Mouse (Mus musculus) kidney, embryonic 16.5 days (tissue): ENCODE results near the gene Rasal3. TPM values are rescaled to one million over a fixed set of nuclear protein-coding genes. Genes with fewer than 3 reads are reported as not detected.

Experiments used
- ATAC-seq: fragments of 200-750 bp; cut with Nextera tagmentation; 2 replicates; pipeline ENCODE4 v1.8.0; 2017; ENCODE audit warnings: moderate TSS enrichment; ENCODE audit not compliant: low FRiP score, low TSS enrichment
- H3K27ac ChIP-seq: fragments of 300-500 bp; sonication (generic); 2 replicates; pipeline ENCODE4 v1.5.1; 2014; ENCODE audit warnings: low read length
- H3K27me3 ChIP-seq: fragments of 300-500 bp; sonication (generic); 2 replicates; pipeline ENCODE4 v1.6.1; 2014; ENCODE audit warnings: low read length, control low read depth, mixed read lengths; ENCODE audit not compliant: insufficient read depth
- H3K36me3 ChIP-seq: fragments of 300-500 bp; sonication (generic); 2 replicates; pipeline ENCODE4 v1.6.1; 2014; ENCODE audit warnings: low read length, control low read depth, mixed read lengths; ENCODE audit not compliant: insufficient read depth
- H3K4me1 ChIP-seq: fragments of 300-500 bp; sonication (generic); 2 replicates; pipeline ENCODE4 v1.6.1; 2014; ENCODE audit warnings: low read length, control low read depth, mixed read lengths; ENCODE audit not compliant: insufficient read depth
- H3K4me2 ChIP-seq: fragments of 300-500 bp; sonication (generic); replicated peaks from 2 replicates; pipeline ENCODE4 v1.6.1; 2014; ENCODE audit warnings: low read depth, low read length
- H3K4me3 ChIP-seq: fragments of 300-500 bp; sonication (generic); 2 replicates; pipeline ENCODE4 v1.5.1; 2014; ENCODE audit warnings: mild to moderate bottlenecking, low read length
- H3K9ac ChIP-seq: fragments of 300-500 bp; sonication (generic); replicated peaks from 2 replicates; pipeline ENCODE4 v1.6.1; 2014; ENCODE audit warnings: low read length
- H3K9me3 ChIP-seq: fragments of 300-500 bp; sonication (generic); 2 replicates; pipeline ENCODE4 v1.6.1; 2016; ENCODE audit warnings: low read length, control low read depth
- WGBS: fragments of 180-500 bp; shearing (Covaris S2); extraction: QIAGEN DNeasy Blood & Tissue Kit; methylation state at CpG from one replicate; pipeline ENCODE4 v1.1.7; 2014; 5-methylcytosine and 5-hydroxymethylcytosine counted together
- polyA plus RNA-seq: library from polyadenylated mRNA; unstranded; fragments of >200 nt; fragmentation: Nextera tagmentation; extraction: Ambion mirVana; gene quantifications from 2 replicates; pipeline ENCODE4 v1.2.1, GENCODE M21; 2015

Gene Rasal3
- 0.63 and 0.97 TPM in 2 replicates for polyA plus RNA-seq

GRCm38 (mm10) chr17:32403417-32403816 is at the start of gene Rasal3:
Gene Rasal3 (minus strand): TSS chr17:32403583.
- 59% methylated on average over 8 of the region's 8 CpGs for WGBS
- peaks cover 9% of the 10 kb centered on the region for H3K27me3 ChIP-seq
- H3K4me2 ChIP-seq, result no peak within 1 kb of the TSS
- H3K36me3 ChIP-seq, result no peaks in the 10 kb centered on the region
- no peak within 1 kb of the TSS for H3K27ac ChIP-seq
- ATAC-seq, result no peak
- H3K9ac ChIP-seq, result no peak within 1 kb of the TSS
- H3K4me3 ChIP-seq, result no peak within 1 kb of the TSS
- no peaks in the 10 kb centered on the region for H3K4me1 ChIP-seq
- no peaks in the 10 kb centered on the region for H3K9me3 ChIP-seq

GRCm38 (mm10) chr17:32452482-32452881 is 49.1 kb upstream of the Rasal3 start, which contains the start of gene Cyp4f39:
Gene Cyp4f39 (plus strand): TSS chr17:32452723.
- Histone ChIP-seq H3K36me3 (no peaks in the 10 kb centered on the region), H3K4me1 (peaks cover 7% of the 10 kb centered on the region), H3K9me3 (peaks cover 6% of the 10 kb centered on the region; the same call in 1 of the 2 replicates), H3K4me2 (peak within 1 kb of the TSS; percentile 54), H3K27me3 (0 out of 2 replicates have a peak, but pooled peaks cover 2% of the 10 kb centered on the region), H3K9ac (no peak within 1 kb of the TSS), H3K27ac (no peak within 1 kb of the TSS), H3K4me3 (peak within 1 kb of the TSS; percentile 36)
- WGBS, result 2% methylated on average over 19 of the region's 19 CpGs
- ATAC-seq, result peak; percentile 67

- 16% methylated on average over 2 of the region's 2 CpGs for WGBS
Observed at GRCm38 (mm10) chr17:32450844-32451537, 47.6 kb upstream of the Rasal3 start.

GRCm38 (mm10) chr17:32449042-32449441 is 45.7 kb upstream of the Rasal3 start:
- no peak overlapping the region for H3K9ac ChIP-seq
- H3K36me3 ChIP-seq, result no peaks in the 10 kb centered on the region
- H3K4me3 ChIP-seq, result no peak overlapping the region
- H3K4me2 ChIP-seq, result no peak overlapping the region
- H3K4me1 ChIP-seq, result peaks cover 7% of the 10 kb centered on the region
- WGBS, result 97% methylated on average over 1 of the region's 1 CpGs
- peaks cover 6% of the 10 kb centered on the region; the same call in 1 of the 2 replicates for H3K9me3 ChIP-seq
- 0 out of 2 replicates have a peak, but pooled peaks cover 2% of the 10 kb centered on the region for H3K27me3 ChIP-seq
- ATAC-seq, result no peak
- H3K27ac ChIP-seq, result no peak overlapping the region

More at GRCm38 (mm10) chr17:32450844-32451537, 47.6 kb upstream of the Rasal3 start:
- peaks cover 7% of the 10 kb centered on the region for H3K4me1 ChIP-seq
- no peaks in the 10 kb centered on the region for H3K36me3 ChIP-seq
- 0 out of 2 replicates have a peak, but pooled peaks cover 2% of the 10 kb centered on the region for H3K27me3 ChIP-seq
- no peak overlapping the region for H3K4me3 ChIP-seq
- H3K9me3 ChIP-seq, result peaks cover 6% of the 10 kb centered on the region; the same call in 1 of the 2 replicates
- no peak overlapping the region for H3K9ac ChIP-seq
- no peak overlapping the region for H3K4me2 ChIP-seq
- H3K27ac ChIP-seq, result no peak overlapping the region
- peak; percentile 77; the same call in 1 of the 2 replicates for ATAC-seq

GRCm38 (mm10) chr17:32447195-32447594 is 43.8 kb upstream of the Rasal3 start:
- Histone ChIP-seq H3K36me3 (no peaks in the 10 kb centered on the region), H3K9me3 (peaks cover 6% of the 10 kb centered on the region; the same call in 1 of the 2 replicates), H3K27me3 (no peaks in the 10 kb centered on the region), H3K9ac (no peak overlapping the region), H3K27ac (no peak overlapping the region), H3K4me1 (peaks cover 2% of the 10 kb centered on the region; the same call in 1 of the 2 replicates), H3K4me3 (no peak overlapping the region), H3K4me2 (no peak overlapping the region)
- ATAC-seq, result no peak

GRCm38 (mm10) chr17:32445016-32445415 is 41.6 kb upstream of the Rasal3 start:
- no peak for ATAC-seq
- no peaks in the 10 kb centered on the region for H3K27me3 ChIP-seq
- H3K4me1 ChIP-seq, result no peaks in the 10 kb centered on the region
- H3K4me3 ChIP-seq, result no peak overlapping the region
- H3K4me2 ChIP-seq, result no peak overlapping the region
- no peak overlapping the region for H3K9ac ChIP-seq
- H3K36me3 ChIP-seq, result no peaks in the 10 kb centered on the region
- no peak overlapping the region for H3K27ac ChIP-seq
- 73% methylated on average over 5 of the region's 5 CpGs for whole genome bisulfite sequencing
- peaks cover 6% of the 10 kb centered on the region; the same call in 1 of the 2 replicates for H3K9me3 ChIP-seq

- Histone ChIP-seq H3K9ac (no peak overlapping the region), H3K4me1 (no peaks in the 10 kb centered on the region), H3K4me3 (no peak overlapping the region), H3K9me3 (no peaks in the 10 kb centered on the region), H3K36me3 (no peaks in the 10 kb centered on the region), H3K27ac (no peak overlapping the region), H3K4me2 (no peak overlapping the region), H3K27me3 (no peaks in the 10 kb centered on the region)
- no peak for ATAC-seq
- WGBS, result 77% methylated on average over 6 of the region's 6 CpGs
Observed at GRCm38 (mm10) chr17:32443245-32443644, 39.9 kb upstream of the Rasal3 start.

GRCm38 (mm10) chr17:32437106-32437505 is 33.7 kb upstream of the Rasal3 start:
- Histone ChIP-seq H3K9ac (no peak overlapping the region), H3K4me1 (no peaks in the 10 kb centered on the region), H3K36me3 (no peaks in the 10 kb centered on the region), H3K9me3 (no peaks in the 10 kb centered on the region), H3K4me3 (no peak overlapping the region), H3K27ac (no peak overlapping the region), H3K27me3 (no peaks in the 10 kb centered on the region), H3K4me2 (no peak overlapping the region)
- ATAC-seq, result no peak
- 92% methylated on average over 4 of the region's 4 CpGs for WGBS

GRCm38 (mm10) chr17:32435151-32435550 is 31.8 kb upstream of the Rasal3 start:
- H3K27me3 ChIP-seq, result no peaks in the 10 kb centered on the region
- no peak overlapping the region for H3K27ac ChIP-seq
- no peaks in the 10 kb centered on the region for H3K4me1 ChIP-seq
- H3K4me3 ChIP-seq, result no peak overlapping the region
- 59% methylated on average over 5 of the region's 5 CpGs for WGBS
- H3K9ac ChIP-seq, result no peak overlapping the region
- H3K4me2 ChIP-seq, result no peak overlapping the region
- no peaks in the 10 kb centered on the region for H3K36me3 ChIP-seq
- no peak for ATAC-seq
- no peaks in the 10 kb centered on the region for H3K9me3 ChIP-seq

GRCm38 (mm10) chr17:32434324-32434723 is 30.9 kb upstream of the Rasal3 start:
- no peak overlapping the region for H3K4me2 ChIP-seq
- no peak for ATAC-seq
- no peak overlapping the region for H3K9ac ChIP-seq
- no peak overlapping the region for H3K4me3 ChIP-seq
- H3K9me3 ChIP-seq, result no peaks in the 10 kb centered on the region
- H3K27ac ChIP-seq, result no peak overlapping the region
- no peaks in the 10 kb centered on the region for H3K4me1 ChIP-seq
- H3K27me3 ChIP-seq, result no peaks in the 10 kb centered on the region
- H3K36me3 ChIP-seq, result no peaks in the 10 kb centered on the region
- WGBS, result 39% methylated on average over 4 of the region's 4 CpGs
